Mouse (Mus musculus) hindbrain, embryonic 11.5 days (tissue): ENCODE measurements around the gene Ctsd. TPM values are rescaled to one million over a fixed set of nuclear protein-coding genes. Genes with fewer than 3 reads are reported as not detected.
A peak's percentile ranks its signal among the peaks of the same experiment; 100 is the strongest.

Experiments
- ATAC-seq: fragments of 200-750 bp; cut with Nextera tagmentation; 2 replicates; pipeline ENCODE4 v1.8.0; 2017; ENCODE audit warnings: mild to moderate bottlenecking, moderate TSS enrichment, moderate library complexity; ENCODE audit not compliant: low FRiP score
- DNase-seq: peaks from one replicate; pipeline ENCODE4 v3.0.0-alpha.2; 2015; ENCODE audit warnings: low spot score
- H3K27ac ChIP-seq: fragments of 300-500 bp; sonication (generic); 2 replicates; pipeline ENCODE4 v1.5.1; 2014; ENCODE audit warnings: mild to moderate bottlenecking, low read depth, low read length
- H3K27me3 ChIP-seq: fragments of 300-500 bp; sonication (generic); 2 replicates; pipeline ENCODE4 v1.6.1; 2014; ENCODE audit warnings: mild to moderate bottlenecking, low read length, moderate library complexity, mixed read lengths; ENCODE audit not compliant: control insufficient read depth, insufficient read depth
- H3K36me3 ChIP-seq: fragments of 300-500 bp; sonication (generic); 2 replicates; pipeline ENCODE4 v1.6.1; 2014; ENCODE audit warnings: mild to moderate bottlenecking, low read length, moderate library complexity, mixed read lengths; ENCODE audit not compliant: control insufficient read depth, insufficient read depth
- H3K4me1 ChIP-seq: fragments of 300-500 bp; sonication (generic); replicated peaks from 2 replicates; pipeline ENCODE4 v1.6.1; 2014; ENCODE audit warnings: low read length, mixed read lengths; ENCODE audit not compliant: control insufficient read depth, insufficient read depth
- H3K4me2 ChIP-seq: fragments of 300-500 bp; sonication (generic); replicated peaks from 2 replicates; pipeline ENCODE4 v1.6.1; 2014; ENCODE audit warnings: mild to moderate bottlenecking, low read depth, low read length
- H3K4me3 ChIP-seq: fragments of 300-500 bp; sonication (generic); 2 replicates; pipeline ENCODE4 v1.5.1; 2014; ENCODE audit warnings: low read depth, low read length
- H3K9ac ChIP-seq: fragments of 300-500 bp; sonication (generic); 2 replicates; pipeline ENCODE4 v1.6.1; 2014; ENCODE audit warnings: low read depth, low read length
- H3K9me3 ChIP-seq: fragments of 300-500 bp; sonication (generic); 2 replicates; pipeline ENCODE4 v1.6.1; 2016; ENCODE audit warnings: low read length; ENCODE audit not compliant: control insufficient read depth
- WGBS: fragments of 180-500 bp; shearing (Covaris S2); extraction: QIAGEN DNeasy Blood & Tissue Kit; methylation state at CpG from one replicate; pipeline ENCODE4 v1.1.7; 2014; 5-methylcytosine and 5-hydroxymethylcytosine counted together
- polyA plus RNA-seq: library from polyadenylated mRNA; unstranded; fragments of >200 nt; fragmentation: Nextera tagmentation; extraction: Ambion mirVana; gene quantifications from 2 replicates; pipeline ENCODE4 v1.2.1, GENCODE M21; 2014

Ctsd gene
- polyA plus RNA-seq, 1 experiment from 2014 or later: 168 TPM

GRCm38 (mm10) chr7:142395472-142395871 is 7.6 kb upstream of the Ctsd start:
- no peak overlapping the region for H3K4me2 ChIP-seq
- H3K4me1 ChIP-seq: no peaks in the 10 kb centered on the region
- H3K27me3 ChIP-seq: no peaks in the 10 kb centered on the region
- H3K27ac ChIP-seq: no peak overlapping the region
- H3K36me3 ChIP-seq: no peaks in the 10 kb centered on the region
- no peak overlapping the region for H3K4me3 ChIP-seq
- no peak overlapping the region for H3K9ac ChIP-seq
- DNase-seq (no peak), ATAC-seq (no peak)
- 90% methylated on average over 4 of the region's 4 CpGs for WGBS
- H3K9me3 ChIP-seq: no peaks in the 10 kb centered on the region

GRCm38 (mm10) chr7:142394261-142395190 is 6.7 kb upstream of the Ctsd start:
- Histone ChIP-seq H3K27me3 (no peaks in the 10 kb centered on the region), H3K9me3 (no peaks in the 10 kb centered on the region), H3K4me2 (no peak overlapping the region), H3K4me1 (no peaks in the 10 kb centered on the region), H3K27ac (no peak overlapping the region), H3K4me3 (no peak overlapping the region), H3K36me3 (no peaks in the 10 kb centered on the region), H3K9ac (no peak overlapping the region)
- ATAC-seq (no peak), DNase-seq (no peak)
- 75% methylated on average over 6 of the region's 6 CpGs for WGBS

- no peak for DNase-seq
- 32% methylated on average over 4 of the region's 4 CpGs for WGBS
These were observed 5.4 kb upstream of the Ctsd start for GRCm38 (mm10) chr7:142393191-142393590.

GRCm38 (mm10) chr7:142391609-142392008 is 3.8 kb upstream of the Ctsd start:
- peaks cover 4% of the 10 kb centered on the region for H3K4me1 ChIP-seq
- H3K27me3 ChIP-seq: no peaks in the 10 kb centered on the region
- no peaks in the 10 kb centered on the region for H3K9me3 ChIP-seq
- H3K36me3 ChIP-seq: no peaks in the 10 kb centered on the region
- no peak overlapping the region for H3K4me3 ChIP-seq
- DNase-seq (no peak), ATAC-seq (no peak)
- H3K9ac ChIP-seq: no peak overlapping the region
- WGBS: 68% methylated on average over 4 of the region's 4 CpGs
- no peak overlapping the region for H3K27ac ChIP-seq
- no peak overlapping the region for H3K4me2 ChIP-seq

More at GRCm38 (mm10) chr7:142393191-142393590, 5.4 kb upstream of the Ctsd start:
- no peak for ATAC-seq
- H3K27me3 ChIP-seq: no peaks in the 10 kb centered on the region
- H3K27ac ChIP-seq: no peak overlapping the region
- no peak overlapping the region for H3K9ac ChIP-seq
- H3K36me3 ChIP-seq: no peaks in the 10 kb centered on the region
- no peak overlapping the region for H3K4me2 ChIP-seq
- no peak overlapping the region for H3K4me3 ChIP-seq
- no peaks in the 10 kb centered on the region for H3K9me3 ChIP-seq
- no peaks in the 10 kb centered on the region; the same call in 1 of the 2 replicates for H3K4me1 ChIP-seq

GRCm38 (mm10) chr7:142391108-142391507 is 3.3 kb upstream of the Ctsd start:
- 80% methylated on average over 3 of the region's 3 CpGs for WGBS
- H3K4me3 ChIP-seq: no peak overlapping the region
- DNase-seq: no peak
- peaks cover 7% of the 10 kb centered on the region for H3K4me1 ChIP-seq
- no peak overlapping the region for H3K4me2 ChIP-seq
- H3K27ac ChIP-seq: no peak overlapping the region
- H3K36me3 ChIP-seq: no peaks in the 10 kb centered on the region
- H3K9ac ChIP-seq: no peak overlapping the region
- no peaks in the 10 kb centered on the region for H3K9me3 ChIP-seq
- no peaks in the 10 kb centered on the region for H3K27me3 ChIP-seq
- ATAC-seq: no peak

GRCm38 (mm10) chr7:142389961-142390650 is 2.3 kb upstream of the Ctsd start:
- no peak for DNase-seq
- no peaks in the 10 kb centered on the region for H3K9me3 ChIP-seq
- no peak overlapping the region for H3K9ac ChIP-seq
- no peaks in the 10 kb centered on the region for H3K27me3 ChIP-seq
- H3K36me3 ChIP-seq: no peaks in the 10 kb centered on the region
- peaks cover 7% of the 10 kb centered on the region for H3K4me1 ChIP-seq
- no peak overlapping the region for H3K27ac ChIP-seq
- no peak for ATAC-seq
- 88% methylated on average over 3 of the region's 3 CpGs for WGBS
- H3K4me3 ChIP-seq: no peak overlapping the region
- no peak overlapping the region for H3K4me2 ChIP-seq

- H3K9ac ChIP-seq: no peak overlapping the region
- no peak overlapping the region for H3K4me2 ChIP-seq
- no peaks in the 10 kb centered on the region for H3K36me3 ChIP-seq
- WGBS: 98% methylated on average over 2 of the region's 2 CpGs
- DNase-seq (no peak), ATAC-seq (no peak)
- H3K4me1 ChIP-seq: peaks cover 7% of the 10 kb centered on the region
- H3K27ac ChIP-seq: no peak overlapping the region
- H3K9me3 ChIP-seq: no peaks in the 10 kb centered on the region
- H3K27me3 ChIP-seq: no peaks in the 10 kb centered on the region
- H3K4me3 ChIP-seq: no peak overlapping the region
These were observed 902 bp upstream of the Ctsd start for GRCm38 (mm10) chr7:142388740-142389139.

GRCm38 (mm10) chr7:142388198-142388597 is 360 bp upstream of the Ctsd start:
- peak overlapping the region; percentile 2; the same call in 1 of the 2 replicates for H3K9ac ChIP-seq
- DNase-seq (no peak), ATAC-seq (0 out of 2 replicates have a peak, but pooled peaks have one; percentile 23)
- no peaks in the 10 kb centered on the region for H3K36me3 ChIP-seq
- H3K27me3 ChIP-seq: no peaks in the 10 kb centered on the region
- peaks cover 7% of the 10 kb centered on the region for H3K4me1 ChIP-seq
- WGBS: 89% methylated on average over 1 of the region's 1 CpGs
- H3K4me2 ChIP-seq: peak overlapping the region; percentile 50
- H3K27ac ChIP-seq: no peak overlapping the region
- no peaks in the 10 kb centered on the region for H3K9me3 ChIP-seq
- peak overlapping the region; percentile 77 for H3K4me3 ChIP-seq
